Mouse (Mus musculus) kidney, postnatal 25 days (tissue): Measurements from ENCODE around the gene Grip1.

Experiments used
- DNase-seq, 2 experiments: peaks; one replicate each; pipeline ENCODE4 v3.0.0; 2021; ENCODE audit warnings: mixed read lengths in 2 of 2

Grip1 gene

GRCm38 (mm10) chr10:119842004-119842403 lies 388.4 kb downstream of the Grip1 start:
- no peak for DNase-seq

DNA sequence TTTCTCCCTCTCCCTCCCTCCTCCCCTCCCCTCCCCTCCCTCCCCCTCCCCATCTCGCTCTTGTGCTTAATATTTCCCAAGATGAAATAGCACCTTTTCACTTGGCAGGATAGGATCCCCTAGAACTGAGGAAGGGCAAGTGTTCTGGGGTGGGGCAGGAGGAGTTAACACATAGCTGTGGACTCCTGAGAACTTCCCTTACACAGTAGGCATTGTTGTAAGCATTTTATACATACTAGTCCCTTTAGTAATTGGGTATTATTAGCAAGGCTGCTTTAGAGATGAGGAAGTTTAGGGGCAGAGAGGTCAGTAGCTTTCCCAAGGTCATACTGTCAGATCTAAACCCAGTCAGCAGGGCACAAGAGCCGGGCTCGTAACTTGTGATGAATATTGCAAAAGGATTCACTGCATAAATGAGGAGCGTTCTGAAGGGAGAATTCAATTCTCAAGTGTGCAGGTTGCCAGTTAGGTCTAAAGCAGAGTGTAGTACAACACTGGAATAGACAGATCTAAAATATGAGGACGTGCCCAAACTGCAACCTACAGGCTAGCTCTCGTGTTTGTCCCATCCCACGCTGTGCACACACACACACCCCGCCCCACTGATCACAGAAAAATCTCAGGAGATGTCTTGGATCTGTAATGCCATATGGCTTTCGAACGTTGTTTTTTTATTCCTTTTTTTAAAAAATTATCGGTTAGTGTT lies 392.2 kb downstream of the Grip1 start:
- no peak for DNase-seq

DNA sequence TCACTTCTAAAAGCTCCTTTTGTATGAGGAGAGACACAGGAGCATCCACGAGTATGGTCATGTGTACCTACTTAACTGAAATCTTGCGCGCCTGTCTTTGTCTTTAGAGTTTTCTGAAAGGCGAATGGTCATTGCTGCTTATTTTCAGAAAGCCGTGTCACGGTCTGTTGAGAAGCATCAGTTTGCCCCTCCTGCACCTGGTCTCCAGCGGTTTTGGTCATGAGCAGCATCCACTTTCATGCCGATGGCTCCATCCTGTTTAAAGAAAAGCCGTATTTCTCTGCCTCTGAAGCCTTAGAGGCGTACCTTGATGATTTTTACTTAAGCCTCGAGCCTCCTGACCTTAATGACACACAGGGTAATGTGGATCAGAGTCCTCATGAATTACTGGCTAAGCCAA lies 398.0 kb downstream of the Grip1 start:
- no peak for DNase-seq

DNA sequence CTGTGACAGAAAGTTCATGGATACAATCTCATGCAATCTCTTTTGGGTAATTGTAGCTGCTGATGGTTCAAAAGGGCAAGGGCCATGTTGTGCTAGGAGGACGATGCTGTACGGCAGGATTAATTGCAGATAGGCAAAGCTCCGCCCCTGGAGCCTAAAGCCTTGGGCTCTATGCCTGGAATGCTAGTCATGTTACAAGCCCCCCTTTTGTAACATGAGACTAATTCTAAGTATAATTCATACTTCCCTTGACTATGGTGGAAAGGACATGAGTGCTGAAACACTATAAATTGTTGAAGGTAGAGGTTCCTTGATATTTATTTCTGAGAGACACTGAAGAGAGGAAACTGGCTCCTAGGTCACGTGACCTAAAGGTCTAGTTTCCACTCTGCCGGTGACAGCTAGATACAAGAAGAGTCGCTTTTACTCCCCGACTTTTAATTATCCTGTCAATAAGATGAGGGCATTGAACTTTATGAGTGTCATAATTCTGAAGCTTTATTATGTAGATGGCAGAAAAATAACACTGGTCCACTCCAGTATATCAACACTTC lies 399.0 kb downstream of the Grip1 start:
- no peak for DNase-seq

- DNase-seq: no peak
Observed at GRCm38 (mm10) chr10:119867726-119868125, 414.1 kb downstream of the Grip1 start.

- DNase-seq: no peak
Observed at GRCm38 (mm10) chr10:119868995-119869579, 415.5 kb downstream of the Grip1 start.

- no peak for DNase-seq
Observed at GRCm38 (mm10) chr10:119876721-119877120, 423.1 kb downstream of the Grip1 start.

- no peak for DNase-seq
Observed at GRCm38 (mm10) chr10:119878331-119878730, 424.7 kb downstream of the Grip1 start.

DNA sequence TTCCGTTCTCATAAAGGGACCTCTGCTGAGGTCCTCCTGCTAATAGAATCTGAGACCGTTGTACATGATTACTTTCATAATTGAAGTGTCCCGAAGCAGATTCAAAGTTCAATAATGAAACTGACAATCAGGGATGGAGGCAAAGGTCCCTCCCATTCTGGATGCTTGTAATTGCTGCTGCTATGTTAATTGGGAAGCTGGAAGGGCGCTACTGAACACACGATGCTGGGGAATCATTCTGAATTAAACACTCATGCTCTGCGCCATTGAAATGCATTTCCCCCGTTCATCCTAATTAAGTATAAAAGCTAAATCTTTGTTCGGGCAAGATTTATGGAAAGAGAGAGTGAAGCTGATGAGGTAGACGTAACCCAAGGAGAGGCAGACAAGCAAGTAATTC lies 431.0 kb downstream of the Grip1 start:
- no peak for DNase-seq

DNA sequence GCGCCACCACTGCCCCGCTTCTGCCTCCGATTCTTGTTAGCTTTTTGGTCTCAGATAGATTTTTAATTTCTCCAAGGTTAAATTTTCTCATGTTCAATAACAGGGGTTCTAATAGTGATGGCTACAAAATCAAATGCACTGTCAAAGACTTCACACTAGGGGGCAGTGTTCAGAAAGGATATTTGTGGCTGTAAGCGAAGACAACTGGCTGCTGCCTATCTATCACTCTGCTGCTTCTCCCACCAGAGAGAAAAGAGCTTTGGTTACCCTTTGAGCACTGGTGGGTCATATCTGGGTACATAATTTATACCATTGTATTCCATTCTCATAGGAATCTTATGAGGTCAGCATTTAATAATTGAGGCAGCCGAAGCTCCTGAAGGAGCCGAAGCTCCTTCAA lies 431.9 kb downstream of the Grip1 start:
- DNase-seq: no peak

GRCm38 (mm10) chr10:119886681-119887080 lies 433.1 kb downstream of the Grip1 start:
- no peak for DNase-seq

DNA sequence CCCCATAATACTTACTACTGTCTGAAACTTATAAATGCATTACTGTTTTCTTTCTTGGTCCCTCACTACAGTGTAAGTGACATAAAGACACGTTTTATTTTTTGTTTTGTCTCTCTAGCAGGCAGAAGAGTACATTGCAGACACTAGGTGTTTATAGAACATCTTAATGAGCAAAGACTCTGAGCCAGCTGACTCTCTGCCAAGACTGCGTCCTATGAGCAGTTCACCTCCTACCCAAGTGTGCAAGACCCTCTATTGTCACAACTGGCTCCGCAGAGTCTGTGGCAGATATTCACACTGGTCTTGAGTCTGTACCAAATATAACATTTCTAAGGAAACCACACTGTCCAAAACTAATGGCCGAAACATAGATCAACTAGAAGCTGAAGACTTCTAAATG lies 449.1 kb downstream of the Grip1 start:
- DNase-seq: no peak

GRCm38 (mm10) chr10:119906869-119907268 lies 453.2 kb downstream of the Grip1 start:
- no peak for DNase-seq

DNA sequence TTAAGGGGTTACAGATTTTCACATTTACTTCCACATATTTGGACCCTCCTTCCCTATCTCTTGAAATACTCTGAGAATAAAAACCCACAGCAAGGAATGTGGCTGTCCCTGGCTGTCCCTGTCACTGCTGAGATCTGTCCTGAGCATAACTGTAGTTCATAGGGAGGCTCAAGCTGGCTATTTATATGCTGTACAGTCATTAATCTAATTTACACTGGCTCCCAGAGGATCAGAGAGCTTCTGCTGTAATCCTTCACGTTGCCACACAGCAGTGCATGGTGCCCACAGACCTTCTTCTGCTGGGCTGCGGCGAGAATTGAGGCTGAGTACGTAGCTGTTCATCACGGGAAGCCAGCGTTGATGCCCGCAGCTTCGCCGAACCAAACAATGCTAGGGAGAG lies 464.4 kb downstream of the Grip1 start:
- DNase-seq: no peak

GRCm38 (mm10) chr10:119927963-119928362 lies 474.3 kb downstream of the Grip1 start:
- DNase-seq: no peak

DNA sequence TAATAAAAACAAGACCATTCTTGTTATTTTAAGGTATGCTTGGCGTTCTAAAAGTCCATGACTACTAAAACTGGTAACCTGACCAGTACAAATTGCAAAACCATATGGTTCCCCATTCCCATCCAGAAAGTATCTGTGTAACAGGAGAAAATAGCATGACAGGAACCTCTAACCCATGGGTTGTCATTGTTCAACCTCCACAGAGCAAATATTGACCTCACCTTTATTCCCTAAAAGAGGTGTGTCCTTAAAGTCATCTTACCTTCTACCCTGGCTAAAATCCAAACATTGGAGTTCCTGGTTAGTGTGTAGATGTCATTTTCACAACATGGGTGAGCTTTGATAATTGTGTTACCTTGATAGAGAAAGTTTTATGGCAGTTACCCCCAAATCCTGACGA lies 475.3 kb downstream of the Grip1 start:
- DNase-seq: no peak

DNA sequence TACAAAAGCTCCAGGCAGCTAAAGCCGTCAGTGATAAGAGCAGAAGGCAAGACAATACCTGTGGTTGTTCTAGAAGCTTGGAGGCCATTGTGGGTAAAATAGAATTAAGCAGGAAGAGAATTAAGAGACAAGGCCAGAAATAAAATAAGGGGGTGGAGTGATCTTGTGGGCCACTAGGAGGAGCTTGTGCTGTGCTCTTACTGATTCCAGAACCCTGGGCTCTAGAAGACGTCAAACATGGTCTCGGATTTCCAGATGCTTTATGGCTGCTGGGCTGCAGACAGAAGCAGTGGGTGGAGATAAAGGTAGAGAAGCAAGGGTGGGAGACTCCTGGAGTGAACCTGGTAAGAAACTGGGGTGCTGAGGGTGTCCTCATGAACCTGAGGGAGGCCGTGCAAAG lies 479.2 kb downstream of the Grip1 start:
- no peak for DNase-seq

DNA sequence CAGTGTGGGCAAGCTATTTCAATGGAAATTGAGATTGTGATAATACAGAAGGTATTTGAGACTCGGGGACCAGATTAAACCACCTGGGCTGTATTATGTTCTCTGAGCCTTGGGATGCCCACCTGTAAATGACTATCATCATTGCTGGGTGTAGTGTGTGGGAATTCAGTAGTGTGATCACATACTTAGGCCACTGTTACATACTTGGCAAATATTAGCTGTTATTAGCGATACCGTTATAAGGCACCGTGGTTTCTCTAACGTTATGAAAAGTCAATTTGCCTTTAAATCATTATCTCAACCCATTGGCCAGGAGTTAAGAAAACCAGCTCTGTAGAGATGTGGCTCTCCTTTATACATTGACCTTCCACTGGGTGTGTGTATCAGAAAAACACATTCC lies 479.7 kb downstream of the Grip1 start:
- no peak for DNase-seq

- no peak for DNase-seq
Observed at GRCm38 (mm10) chr10:119935231-119935630, 481.6 kb downstream of the Grip1 start.

DNA sequence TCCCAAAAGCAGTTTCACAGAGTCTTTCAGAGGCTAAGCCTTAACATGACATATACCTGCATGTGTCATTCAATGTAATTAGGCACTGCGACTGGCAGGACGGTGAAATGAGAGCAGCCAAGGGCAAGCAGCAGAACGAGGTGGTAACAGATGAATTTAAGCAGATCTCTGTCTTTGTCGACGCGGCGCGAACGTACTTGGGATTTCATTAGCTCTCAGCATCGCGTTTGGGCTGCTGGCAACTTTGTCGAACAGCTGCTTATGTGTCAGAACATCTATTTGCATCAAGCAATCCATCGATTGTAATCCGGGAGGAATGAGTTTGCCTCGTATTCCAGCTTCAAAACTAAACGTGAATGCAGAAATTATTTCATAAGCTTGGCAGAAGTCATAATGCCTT lies 483.9 kb downstream of the Grip1 start:
- no peak for DNase-seq

GRCm38 (mm10) chr10:119943906-119944305 lies 490.3 kb downstream of the Grip1 start:
- DNase-seq: no peak

- DNase-seq: peak; percentile 29 to 52
Observed at GRCm38 (mm10) chr10:119951460-119951859, 497.8 kb downstream of the Grip1 start.

DNA sequence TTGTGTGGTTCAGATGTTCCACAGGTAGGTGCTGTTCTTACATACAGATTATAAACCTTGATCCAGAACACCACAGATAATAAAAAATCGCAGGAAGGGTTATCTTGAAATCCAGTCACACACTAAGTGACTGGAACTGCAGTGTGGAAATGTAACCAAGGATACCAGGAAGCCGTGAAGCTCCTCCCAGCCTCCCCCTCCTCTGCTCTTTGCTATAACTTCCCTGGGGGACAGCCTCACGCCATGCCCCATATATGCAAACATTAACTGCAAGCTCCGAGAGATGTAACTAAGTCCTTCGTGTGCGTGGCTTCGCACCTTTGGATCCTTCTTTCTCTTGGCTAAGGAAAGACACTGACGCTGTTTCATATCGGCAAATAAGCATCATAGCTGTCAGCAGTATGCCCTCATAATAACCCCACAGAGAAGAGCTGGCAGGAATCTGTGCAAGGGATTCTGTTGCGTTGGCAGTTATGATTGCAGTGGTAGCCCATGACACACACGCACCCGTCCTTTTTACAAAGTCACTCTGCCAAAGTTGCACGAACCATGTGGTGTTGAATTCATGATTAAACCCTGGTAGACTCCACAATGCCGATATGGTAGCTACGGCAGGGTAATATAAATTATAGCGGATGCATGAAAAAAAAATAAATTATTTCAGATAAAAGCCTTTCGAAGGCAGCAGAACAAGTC lies 503.8 kb downstream of the Grip1 start:
- DNase-seq: no peak

DNA sequence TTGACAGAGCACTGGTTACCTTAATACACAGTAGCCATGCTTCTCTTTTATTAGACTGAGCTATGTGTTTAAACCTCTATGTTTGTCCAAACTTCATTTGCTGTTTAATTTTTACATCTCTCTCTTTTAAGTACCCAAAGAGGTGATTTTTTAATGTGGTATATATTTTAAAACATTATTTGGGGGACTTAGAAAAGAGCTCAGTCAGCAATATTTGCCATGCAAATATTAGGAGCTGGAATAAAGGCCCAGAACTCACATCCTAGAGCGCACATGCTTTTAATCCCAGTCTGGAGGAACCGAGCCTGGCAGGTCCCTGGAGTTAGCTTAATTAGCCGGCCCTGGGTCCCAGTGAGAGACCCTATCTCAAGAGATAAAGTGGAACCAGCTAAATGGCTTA lies 507.3 kb downstream of the Grip1 start:
- DNase-seq: no peak
